Mouse (Mus musculus): Measurements from ENCODE around the gene Cpn2. TPM values are rescaled to one million over a fixed set of nuclear protein-coding genes. Genes with fewer than 3 reads are reported as not detected.

Gene Cpn2
- polyA plus RNA-seq, 1 experiment = 0.02 TPM

DNA sequence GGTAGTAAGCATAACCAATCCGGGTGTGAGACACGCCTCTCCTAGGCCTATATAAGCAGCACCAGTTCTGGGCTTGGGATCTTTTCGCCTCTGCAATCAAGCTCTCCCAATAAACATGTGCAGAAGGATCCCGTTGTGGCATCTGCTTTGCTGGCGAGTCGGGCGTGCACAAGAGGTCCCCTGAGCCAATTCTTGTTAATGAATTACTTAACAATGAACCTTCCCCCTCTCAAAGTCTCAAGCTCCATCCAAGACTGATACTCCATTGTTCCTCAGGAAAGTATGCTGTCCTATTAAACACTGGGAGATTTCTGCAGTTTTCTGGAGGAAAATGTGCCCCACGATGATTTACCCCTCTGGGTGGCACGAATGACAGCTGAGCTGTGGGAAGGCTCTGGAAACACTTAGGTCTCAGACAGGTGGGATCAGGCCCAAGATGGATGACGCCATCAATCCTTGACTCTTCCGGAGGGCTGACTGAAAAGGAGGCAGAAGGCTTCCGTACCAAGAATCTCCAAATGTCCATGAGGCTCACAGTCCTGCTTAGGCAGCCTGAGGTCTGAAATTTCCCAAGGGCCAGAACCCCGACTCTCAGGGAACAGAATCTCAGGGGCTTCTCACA, 46.0 kb downstream of the Cpn2 start:
- H3K4me3 ChIP-seq (ENCODE audit: control insufficient read depth, low read depth, low read length) = no peak overlapping the region
- H3K27me3 ChIP-seq (ENCODE audit: control insufficient read depth, insufficient read depth, low read length) = no peaks in the 10 kb centered on the region
- H3K36me3 ChIP-seq (ENCODE audit: control insufficient read depth, insufficient read depth, low read length) = no peaks in the 10 kb centered on the region

DNA sequence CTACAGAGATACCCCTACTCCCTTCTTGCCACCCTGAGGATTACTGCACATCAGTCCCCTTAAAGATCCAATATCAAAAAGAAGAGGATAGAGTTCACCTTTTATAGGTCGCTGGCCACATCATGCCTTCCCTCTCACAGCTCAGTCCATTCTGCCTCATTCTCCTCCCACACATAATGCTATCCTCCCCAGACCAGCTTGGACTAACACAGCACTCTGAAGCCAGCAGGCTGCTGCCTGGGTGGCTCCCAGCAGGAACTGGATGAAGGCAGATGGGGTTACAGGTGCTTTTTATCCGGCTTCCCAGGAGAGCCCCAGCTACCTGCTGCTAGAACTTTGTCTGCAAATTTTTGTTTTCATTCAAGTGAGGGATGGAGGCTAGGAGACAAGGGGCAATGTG, 51.5 kb downstream of the Cpn2 start:
- Histone ChIP-seq H3K4me1 (ENCODE audit: control insufficient read depth, insufficient read depth, low read length) (no peaks in the 10 kb centered on the region), H3K27ac (ENCODE audit: control insufficient read depth, insufficient read depth, low read depth, low read length) (no peak overlapping the region), H3K4me3 (ENCODE audit: control insufficient read depth, low read depth, low read length) (no peak overlapping the region), H3K27me3 (ENCODE audit: control insufficient read depth, insufficient read depth, low read length) (no peaks in the 10 kb centered on the region), H3K36me3 (ENCODE audit: control insufficient read depth, insufficient read depth, low read length) (no peaks in the 10 kb centered on the region)
- TF ChIP-seq CTCF (IDR thresholded peaks at IDR 0.05; ENCODE audit: control insufficient read depth, insufficient read depth, insufficient replicate concordance, low read depth, low read length) = no peak
- no peak for TF ChIP-seq POLR2A (IDR thresholded peaks at IDR 0.05; ENCODE audit: control insufficient read depth, low read depth, low read length)

More for the DNA sequence above, 46.0 kb downstream of the Cpn2 start:
- no peak overlapping the region for H3K27ac ChIP-seq (ENCODE audit: control insufficient read depth, insufficient read depth, low read depth, low read length)
- no peaks in the 10 kb centered on the region for H3K4me1 ChIP-seq (ENCODE audit: control insufficient read depth, insufficient read depth, low read length)
- TF ChIP-seq POLR2A (IDR thresholded peaks at IDR 0.05; ENCODE audit: control insufficient read depth, low read depth, low read length) (no peak), CTCF (IDR thresholded peaks at IDR 0.05; ENCODE audit: control insufficient read depth, insufficient read depth, insufficient replicate concordance, low read depth, low read length) (no peak)

- TF ChIP-seq POLR2A (IDR thresholded peaks at IDR 0.05; ENCODE audit: control insufficient read depth, low read depth, low read length) = no peak
- TF ChIP-seq CTCF (IDR thresholded peaks at IDR 0.05; ENCODE audit: control insufficient read depth, insufficient read depth, insufficient replicate concordance, low read depth, low read length) = no peak
- Histone ChIP-seq H3K4me3 (ENCODE audit: control insufficient read depth, low read depth, low read length) (no peak overlapping the region), H3K36me3 (ENCODE audit: control insufficient read depth, insufficient read depth, low read length) (no peaks in the 10 kb centered on the region), H3K4me1 (ENCODE audit: control insufficient read depth, insufficient read depth, low read length) (no peaks in the 10 kb centered on the region), H3K27me3 (ENCODE audit: control insufficient read depth, insufficient read depth, low read length) (no peaks in the 10 kb centered on the region), H3K27ac (ENCODE audit: control insufficient read depth, insufficient read depth, low read depth, low read length) (no peak overlapping the region)
These were observed 53.7 kb downstream of the Cpn2 start for GRCm38 (mm10) chr16:30213644-30214043.

DNA sequence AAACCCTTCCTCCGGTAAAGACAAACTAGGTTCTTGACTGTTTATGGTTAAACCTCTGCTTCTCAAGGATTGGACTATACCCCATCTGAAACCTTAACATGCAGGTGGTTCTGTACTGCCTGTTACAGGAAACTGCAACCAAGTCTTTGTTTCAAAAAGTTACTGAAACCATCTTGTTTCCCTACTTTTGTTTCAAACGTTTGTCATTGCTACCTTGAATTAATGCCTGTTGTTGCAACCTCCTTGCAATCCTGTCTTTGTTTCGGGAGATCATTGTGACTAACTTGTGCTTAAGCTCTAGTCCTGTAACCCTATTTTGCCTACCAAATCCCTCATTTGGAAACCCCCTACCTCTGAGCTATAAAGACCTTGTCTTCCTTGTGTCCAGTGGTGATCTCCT, 55.3 kb downstream of the Cpn2 start:
- H3K27me3 ChIP-seq (ENCODE audit: control insufficient read depth, insufficient read depth, low read length) = no peaks in the 10 kb centered on the region
- no peaks in the 10 kb centered on the region for H3K4me1 ChIP-seq (ENCODE audit: control insufficient read depth, insufficient read depth, low read length)
- H3K4me3 ChIP-seq (ENCODE audit: control insufficient read depth, low read depth, low read length) = no peak overlapping the region
- no peak for TF ChIP-seq CTCF (IDR thresholded peaks at IDR 0.05; ENCODE audit: control insufficient read depth, insufficient read depth, insufficient replicate concordance, low read depth, low read length)
- TF ChIP-seq POLR2A (IDR thresholded peaks at IDR 0.05; ENCODE audit: control insufficient read depth, low read depth, low read length) = no peak
- no peak overlapping the region for H3K27ac ChIP-seq (ENCODE audit: control insufficient read depth, insufficient read depth, low read depth, low read length)
- no peaks in the 10 kb centered on the region for H3K36me3 ChIP-seq (ENCODE audit: control insufficient read depth, insufficient read depth, low read length)

DNA sequence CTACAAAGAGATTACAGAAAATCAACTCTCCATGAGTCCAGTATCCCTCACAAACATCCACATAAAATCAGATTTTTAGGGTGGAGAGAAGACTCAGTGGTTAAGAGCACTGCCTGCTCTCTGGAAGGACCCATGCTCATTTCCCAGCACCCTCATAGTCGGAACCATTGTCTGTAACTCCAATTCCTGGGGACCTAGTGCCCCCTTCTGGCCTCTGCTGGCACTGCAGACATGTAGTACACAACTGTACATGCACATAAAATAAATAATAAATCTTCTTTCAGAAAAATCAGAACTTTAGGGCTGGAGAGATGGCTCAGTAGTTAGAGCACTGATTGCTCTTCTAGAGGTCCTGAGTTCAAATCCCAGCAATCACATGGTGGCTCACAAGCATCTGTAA, 58.0 kb downstream of the Cpn2 start:
- H3K27me3 ChIP-seq (ENCODE audit: control insufficient read depth, insufficient read depth, low read length) = no peaks in the 10 kb centered on the region
- H3K4me1 ChIP-seq (ENCODE audit: control insufficient read depth, insufficient read depth, low read length) = no peaks in the 10 kb centered on the region
- no peak overlapping the region for H3K4me3 ChIP-seq (ENCODE audit: control insufficient read depth, low read depth, low read length)
- TF ChIP-seq CTCF (IDR thresholded peaks at IDR 0.05; ENCODE audit: control insufficient read depth, insufficient read depth, insufficient replicate concordance, low read depth, low read length) (peak; percentile 78; the same call in 1 of the 2 replicates), POLR2A (IDR thresholded peaks at IDR 0.05; ENCODE audit: control insufficient read depth, low read depth, low read length) (no peak)
- no peak overlapping the region for H3K27ac ChIP-seq (ENCODE audit: control insufficient read depth, insufficient read depth, low read depth, low read length)
- H3K36me3 ChIP-seq (ENCODE audit: control insufficient read depth, insufficient read depth, low read length) = no peaks in the 10 kb centered on the region

DNA sequence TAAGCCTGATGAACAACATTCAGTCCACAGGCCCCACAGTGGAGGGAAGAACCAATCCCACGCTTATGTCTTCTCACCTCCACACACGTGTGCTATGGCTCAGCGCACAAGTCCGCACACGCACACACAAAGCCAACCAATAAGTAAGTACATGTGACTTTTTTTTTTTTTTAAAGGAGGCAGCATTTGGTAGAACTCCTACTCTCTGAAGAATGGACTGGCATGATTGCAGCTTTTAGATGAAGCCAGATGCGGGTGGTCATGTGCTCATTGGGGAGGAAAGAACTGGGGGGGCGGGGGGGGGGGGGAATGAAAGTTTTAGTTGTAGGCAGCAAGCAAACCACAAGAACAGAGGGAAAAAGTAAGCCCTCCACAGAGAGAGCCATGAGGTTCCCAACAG, 59.3 kb downstream of the Cpn2 start:
- Histone ChIP-seq H3K27me3 (ENCODE audit: control insufficient read depth, insufficient read depth, low read length) (no peaks in the 10 kb centered on the region), H3K27ac (ENCODE audit: control insufficient read depth, insufficient read depth, low read depth, low read length) (no peak overlapping the region), H3K36me3 (ENCODE audit: control insufficient read depth, insufficient read depth, low read length) (no peaks in the 10 kb centered on the region), H3K4me1 (ENCODE audit: control insufficient read depth, insufficient read depth, low read length) (no peaks in the 10 kb centered on the region), H3K4me3 (ENCODE audit: control insufficient read depth, low read depth, low read length) (no peak overlapping the region)
- TF ChIP-seq CTCF (IDR thresholded peaks at IDR 0.05; ENCODE audit: control insufficient read depth, insufficient read depth, insufficient replicate concordance, low read depth, low read length) = no peak
- TF ChIP-seq POLR2A (IDR thresholded peaks at IDR 0.05; ENCODE audit: control insufficient read depth, low read depth, low read length) = no peak

DNA sequence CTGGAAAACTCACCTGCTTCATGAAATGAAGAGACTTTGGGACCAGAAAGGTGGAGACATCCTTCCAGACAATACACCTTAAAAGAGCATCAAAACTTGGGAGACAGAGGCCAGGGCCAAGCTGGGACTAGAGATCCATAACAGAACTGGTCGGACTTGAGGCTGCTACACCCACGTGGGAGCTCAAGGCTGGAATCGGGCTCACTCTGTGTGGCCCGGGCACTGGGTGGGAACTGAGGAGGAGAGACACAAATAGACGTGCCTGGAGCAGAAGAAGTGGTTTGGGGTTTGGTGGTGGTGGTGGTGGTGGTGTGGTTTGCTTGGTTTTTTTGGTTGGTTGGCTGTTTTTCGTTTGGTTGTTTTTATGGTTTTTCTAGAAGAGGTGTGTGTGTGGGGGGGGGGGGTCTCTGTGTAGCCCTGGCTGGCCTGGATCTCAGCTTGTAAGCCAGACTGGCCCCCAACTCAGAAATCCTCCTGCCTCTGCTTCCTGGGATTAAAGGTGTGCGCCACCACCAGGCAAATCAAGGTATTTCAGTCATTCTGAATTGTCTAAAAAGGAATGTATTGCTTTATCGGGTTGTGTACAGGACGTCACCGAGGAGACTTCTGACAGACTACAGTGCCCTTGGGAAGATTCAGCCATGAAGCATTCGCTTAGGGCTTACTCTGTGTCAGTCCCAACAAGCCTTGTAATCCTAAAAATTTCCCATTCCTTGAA, 60.0 kb downstream of the Cpn2 start:
- TF ChIP-seq POLR2A (IDR thresholded peaks at IDR 0.05; ENCODE audit: control insufficient read depth, low read depth, low read length) = no peak
- no peak for TF ChIP-seq CTCF (IDR thresholded peaks at IDR 0.05; ENCODE audit: control insufficient read depth, insufficient read depth, insufficient replicate concordance, low read depth, low read length)
- Histone ChIP-seq H3K4me3 (ENCODE audit: control insufficient read depth, low read depth, low read length) (no peak overlapping the region), H3K27ac (ENCODE audit: control insufficient read depth, insufficient read depth, low read depth, low read length) (no peak overlapping the region), H3K27me3 (ENCODE audit: control insufficient read depth, insufficient read depth, low read length) (no peaks in the 10 kb centered on the region), H3K4me1 (ENCODE audit: control insufficient read depth, insufficient read depth, low read length) (no peaks in the 10 kb centered on the region), H3K36me3 (ENCODE audit: control insufficient read depth, insufficient read depth, low read length) (no peaks in the 10 kb centered on the region)

Other genes starting within 250 kb of the Cpn2 start
- gene Hes1, start 203.1 kb downstream of the Cpn2 start, polyA plus RNA-seq (2012; rRNA removed) = 9.7 and 12.4 TPM in 2 replicates
- gene Lrrc15, start 15.8 kb upstream of the Cpn2 start, polyA plus RNA-seq (2012; rRNA removed) = 0.06 TPM in 2 replicates
- 1.6 and 1.7 TPM in 2 replicates for gene Gp5, start 43.3 kb upstream of the Cpn2 start, polyA plus RNA-seq (2012; rRNA removed)
- gene Atp13a3, start 138.5 kb upstream of the Cpn2 start, polyA plus RNA-seq (2012; rRNA removed) = 6.6 and 8.9 TPM in 2 replicates

Measured in testis, adult 2 months (tissue).